In genomic region chr11:61653568-61653967, GRCm38 (mm10) we compare ENCODE assay signal across 1 mouse cellular context.
TF ChIP-seq lines count a peak whose summit lies in the region.

No protein-coding gene starts in this region.

TF ChIP-seq in CH12.LX, 34 proteins besides CTCF, POLR2A, EP300 and RAD21 (continued from another document):
- TF ChIP-seq MAFK (IDR thresholded peaks at IDR 0.05; ENCODE audit: insufficient replicate concordance, low read length), result no peak
- no peak for TF ChIP-seq USF1 (IDR thresholded peaks at IDR 0.05; ENCODE audit: low read depth, low read length)
- TF ChIP-seq RCOR1 (conservative IDR thresholded peaks at IDR 0.05; ENCODE audit: low read depth, low read length), result no peak
- TF ChIP-seq SMC3 (IDR thresholded peaks at IDR 0.05; ENCODE audit: low read depth, low read length), result no peak
- no peak for TF ChIP-seq ELF1 (IDR thresholded peaks at IDR 0.05; ENCODE audit: low read depth, low read length)
- peak; percentile 98 for TF ChIP-seq CHD1 (IDR thresholded peaks at IDR 0.05; ENCODE audit: low read depth, low read length)
- no peak for TF ChIP-seq ZC3H11A (IDR thresholded peaks at IDR 0.05; ENCODE audit: low read depth, low read length)
